Mouse (Mus musculus): ENCODE measurements at regions not wholly inside any gene's neighbourhood (a gene's known extent, or its start where the extent isn't known, plus 50 kb on each side); places are given as distances from the start of the nearest gene placed in this dataset.

GRCm38 (mm10) chr14:68022925-68023324 is 1271.2 kb downstream of the Synb start:
- ATAC-seq: no peak

- ATAC-seq: no peak
Observed at GRCm38 (mm10) chr14:68021240-68021639, 1272.9 kb downstream of the Synb start.

GRCm38 (mm10) chr14:68020769-68021168 is 1273.3 kb downstream of the Synb start:
- no peak for ATAC-seq

DNA sequence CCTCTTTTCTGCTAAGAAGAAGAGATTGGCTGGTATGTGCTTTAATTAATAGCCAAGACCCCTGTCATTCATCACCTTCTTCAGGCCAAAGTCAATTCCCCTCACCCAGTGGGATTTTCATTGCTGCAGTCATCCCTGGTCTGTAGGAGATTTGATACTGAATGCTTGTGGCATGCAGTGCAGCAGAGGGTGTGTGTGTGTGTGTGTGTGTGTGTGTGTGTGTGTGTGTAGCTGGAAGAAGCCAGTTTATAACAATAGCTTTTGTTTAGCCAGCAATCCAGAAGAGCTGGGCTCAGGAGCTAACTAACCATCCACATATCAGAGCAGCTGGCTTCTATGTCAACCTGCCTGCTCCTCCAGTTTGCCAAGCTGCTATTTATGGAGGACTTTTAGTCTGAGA is 1275.4 kb downstream of the Synb start:
- no peak for ATAC-seq

DNA sequence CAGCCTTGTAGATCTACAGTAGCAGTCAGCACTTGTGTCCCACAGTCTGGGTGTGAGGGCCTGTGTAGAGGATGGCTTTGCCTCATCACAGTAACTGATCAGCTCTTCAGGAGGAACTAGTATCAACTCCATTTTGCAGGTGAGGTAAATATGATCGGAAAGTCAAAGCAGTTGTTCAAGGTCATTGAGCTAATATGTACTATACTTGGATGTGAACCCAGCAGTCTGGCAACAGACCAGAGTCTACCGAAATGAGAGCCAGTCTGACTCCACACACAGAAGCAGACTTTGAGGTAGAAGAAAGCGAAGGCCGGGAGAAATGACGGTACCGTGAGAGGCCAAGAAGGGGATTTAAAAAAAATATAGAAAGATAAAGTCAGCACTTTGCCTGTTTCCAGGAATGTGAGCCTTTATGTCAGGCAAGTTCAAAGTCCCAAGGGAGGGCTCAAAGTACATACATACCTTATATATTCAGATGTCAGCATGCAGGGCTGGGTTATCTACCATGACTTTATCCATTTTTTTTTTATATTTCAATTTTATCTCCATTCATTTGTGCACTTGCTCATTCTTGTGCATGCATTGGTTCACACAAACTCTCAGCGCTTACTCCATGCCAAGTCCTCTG is 1297.2 kb downstream of the Synb start:
- ATAC-seq: no peak

GRCm38 (mm10) chr14:67993611-67994051 is 1300.5 kb downstream of the Synb start:
- ATAC-seq: no peak

GRCm38 (mm10) chr14:67993142-67993541 is 1301.0 kb downstream of the Synb start:
- peak; percentile 54 for ATAC-seq

- ATAC-seq: no peak
Observed at GRCm38 (mm10) chr14:67992088-67992487, 1302.0 kb downstream of the Synb start.

- no peak for ATAC-seq
Observed at GRCm38 (mm10) chr14:67990271-67990670, 1303.8 kb downstream of the Synb start.
